Mouse (Mus musculus) spleen, postnatal 36 days (tissue): Measurements from ENCODE around the gene Yipf1.

ENCODE experiments used
- DNase-seq, 2 experiments: peaks; one replicate each; pipeline ENCODE4 v3.0.0; 2022; ENCODE audit warnings: low spot score in 2 of 2, mixed read lengths in 1 of 2

The Yipf1 gene

DNA sequence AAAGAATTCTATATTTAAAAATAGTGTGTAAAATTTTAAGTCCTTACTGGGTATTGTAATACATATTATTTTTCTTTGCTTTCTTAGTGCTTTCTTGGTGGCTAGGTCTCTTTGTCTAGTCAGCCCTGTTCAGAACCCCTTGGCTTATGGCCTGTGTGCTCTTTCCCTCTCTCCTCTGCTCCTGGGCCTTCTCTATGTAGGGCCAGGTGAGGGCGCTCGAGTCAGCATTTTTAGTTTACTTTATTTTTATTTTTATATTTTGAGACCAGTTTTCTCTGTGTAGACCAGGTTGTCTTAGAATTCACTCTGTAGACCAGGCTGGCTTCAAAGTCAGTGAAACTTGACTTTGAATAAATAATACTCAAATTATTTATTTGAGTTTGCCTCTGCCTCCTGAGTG is 58.1 kb downstream of the Yipf1 start:
- DNase-seq, result no peak

DNA sequence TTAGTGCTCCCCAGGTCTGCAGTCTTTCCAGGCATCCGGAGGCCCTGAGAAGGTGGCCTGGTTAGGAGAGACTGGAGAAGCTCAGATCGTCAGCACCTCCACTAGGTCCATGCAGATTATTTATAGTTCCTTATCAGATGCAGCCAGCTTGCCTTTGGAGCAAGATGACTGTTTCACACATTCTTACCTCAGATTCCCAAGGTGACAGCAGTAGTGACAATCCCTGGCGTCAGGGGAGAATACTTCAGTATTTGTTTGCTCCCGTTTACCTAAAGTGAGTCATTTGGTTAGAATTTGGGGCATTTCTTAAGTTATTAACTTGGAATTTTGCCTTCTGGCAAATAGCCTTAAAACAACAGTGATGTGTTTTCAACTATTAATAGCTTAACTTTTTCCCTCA is 60.5 kb downstream of the Yipf1 start:
- no peak for DNase-seq

DNA sequence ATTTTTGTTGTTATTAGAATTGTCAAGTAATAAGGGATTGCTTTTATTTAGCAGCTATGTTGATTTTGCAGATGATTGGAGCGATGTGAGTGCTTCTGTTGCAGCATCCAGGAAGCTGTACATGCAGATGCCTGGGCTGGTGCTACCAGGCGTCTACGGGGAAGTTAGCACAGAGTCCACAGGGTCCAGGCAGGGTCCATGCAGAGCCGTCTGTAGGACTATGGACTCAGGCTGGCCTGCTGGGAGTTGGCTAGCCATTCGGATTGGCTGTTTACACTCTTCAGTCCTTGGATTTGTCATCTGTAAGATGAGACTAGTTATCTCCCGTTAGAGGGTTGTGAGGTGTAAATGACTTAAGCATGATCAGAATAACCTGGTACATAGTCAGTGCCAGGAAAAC is 64.8 kb downstream of the Yipf1 start:
- DNase-seq, result no peak

GRCm38 (mm10) chr4:107380871-107381270 is 66.7 kb downstream of the Yipf1 start:
- DNase-seq, result no peak

DNA sequence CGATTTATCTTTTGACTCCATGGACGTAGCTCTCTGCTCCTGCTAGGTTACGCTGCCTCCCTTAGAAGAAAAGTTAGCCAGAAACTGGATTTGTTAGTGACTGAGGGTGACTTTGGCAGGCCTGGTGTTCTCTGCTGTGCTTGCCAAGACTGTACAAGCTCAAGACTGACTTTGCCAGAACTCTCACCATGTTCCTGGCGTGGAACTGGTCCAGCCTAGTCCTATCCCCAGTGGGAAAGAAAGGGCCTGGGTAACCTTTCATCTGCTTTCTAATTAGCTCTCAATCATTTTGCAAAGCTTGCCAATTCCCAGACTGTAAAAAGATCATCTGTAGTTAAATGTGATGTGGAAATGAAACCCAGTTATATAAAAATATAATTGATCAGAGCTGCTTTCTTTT is 72.9 kb downstream of the Yipf1 start:
- no peak for DNase-seq

DNA sequence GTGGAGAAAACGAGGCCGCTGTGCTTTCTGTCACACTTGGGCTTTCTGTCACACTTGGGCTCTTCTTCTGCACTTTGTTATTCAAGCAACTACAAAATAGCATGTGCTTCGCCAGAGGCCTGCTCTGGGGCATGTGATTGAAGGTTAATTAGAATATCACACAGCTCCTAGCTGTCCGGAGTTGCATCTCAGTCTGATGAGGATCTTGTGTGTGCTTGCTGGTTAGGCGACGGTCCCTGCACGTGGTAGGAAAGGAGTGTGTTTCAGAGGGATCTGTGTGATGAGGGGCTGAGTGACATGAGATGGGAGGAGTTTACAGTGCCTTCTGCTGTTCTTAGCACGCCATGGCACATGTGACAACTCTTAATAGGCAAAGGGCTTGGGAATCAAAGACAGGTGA is 73.3 kb downstream of the Yipf1 start:
- DNase-seq, result no peak

DNA sequence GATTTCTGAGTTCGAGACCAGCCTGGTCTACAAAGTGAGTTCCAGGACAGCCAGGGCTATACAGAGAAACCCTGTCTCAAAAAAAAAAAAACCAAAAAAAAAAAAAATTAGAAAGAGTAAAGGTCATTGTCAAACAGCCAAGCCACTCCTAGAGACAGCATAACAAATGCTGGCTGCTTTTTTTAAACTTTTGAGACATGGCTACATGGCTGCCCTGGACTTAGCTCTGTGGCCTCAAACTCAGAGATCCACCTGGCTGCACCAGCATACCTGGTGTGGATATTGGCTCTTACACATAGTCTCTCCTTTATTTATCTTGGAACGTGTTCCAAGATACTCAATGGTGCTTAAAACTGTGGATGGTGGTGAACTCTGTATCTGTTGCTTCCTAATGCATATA is 74.1 kb downstream of the Yipf1 start:
- no peak for DNase-seq

GRCm38 (mm10) chr4:107389345-107389744 is 75.2 kb downstream of the Yipf1 start:
- no peak for DNase-seq

DNA sequence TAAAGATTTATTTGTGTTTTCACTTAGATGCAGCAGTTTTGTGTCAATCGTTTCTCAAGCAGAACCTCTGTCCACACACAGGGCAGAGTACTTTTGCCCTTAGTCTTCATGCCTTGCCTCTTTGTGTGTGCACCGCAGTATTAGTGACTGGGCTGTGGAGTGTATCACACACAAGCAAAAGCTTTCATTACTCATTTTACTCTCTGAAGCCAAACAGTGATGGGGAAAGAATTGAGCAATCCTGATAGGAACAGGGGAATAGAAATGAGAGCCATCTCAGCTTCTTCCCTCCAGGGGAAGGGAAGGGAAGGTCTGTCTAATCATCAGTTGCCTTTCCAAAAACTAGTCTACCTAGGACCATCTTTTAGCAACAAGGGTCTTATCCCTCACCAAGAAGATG is 79.6 kb downstream of the Yipf1 start:
- DNase-seq, result no peak
